Mouse (Mus musculus) neural tube, embryonic 13.5 days (tissue): ENCODE measurements around the gene Npas3. TPM values are rescaled to one million over a fixed set of nuclear protein-coding genes. Genes with fewer than 3 reads are reported as not detected.

Experiments
- ATAC-seq: fragments of 200-750 bp; cut with Nextera tagmentation; 2 replicates; pipeline ENCODE4 v1.8.0; 2017; ENCODE audit warnings: low read depth, mild to moderate bottlenecking, moderate TSS enrichment, moderate library complexity
- H3K27ac ChIP-seq: fragments of 300-500 bp; sonication (generic); replicated peaks from 2 replicates; pipeline ENCODE4 v1.5.1; 2015; ENCODE audit warnings: moderate library complexity, mild to moderate bottlenecking, inconsistent platforms
- H3K27me3 ChIP-seq: fragments of 300-500 bp; sonication (generic); 2 replicates; pipeline ENCODE4 v1.6.1; 2015; ENCODE audit warnings: mild to moderate bottlenecking, inconsistent platforms
- H3K36me3 ChIP-seq: fragments of 300-500 bp; sonication (generic); 2 replicates; pipeline ENCODE4 v1.6.1; 2015; ENCODE audit warnings: mild to moderate bottlenecking, inconsistent platforms
- H3K4me1 ChIP-seq: fragments of 300-500 bp; sonication (generic); replicated peaks from 2 replicates; pipeline ENCODE4 v1.6.1; 2015; ENCODE audit warnings: inconsistent platforms
- H3K4me2 ChIP-seq: fragments of 300-500 bp; sonication (generic); 2 replicates; pipeline ENCODE4 v1.6.1; 2015; ENCODE audit warnings: inconsistent platforms, mild to moderate bottlenecking, moderate library complexity
- H3K4me3 ChIP-seq: fragments of 300-500 bp; sonication (generic); 2 replicates; pipeline ENCODE4 v1.5.1; 2015; ENCODE audit warnings: mild to moderate bottlenecking, inconsistent platforms
- H3K9ac ChIP-seq: fragments of 300-500 bp; sonication (generic); 2 replicates; pipeline ENCODE4 v1.6.1; 2015; ENCODE audit warnings: moderate library complexity, mild to moderate bottlenecking, inconsistent platforms
- H3K9me3 ChIP-seq: fragments of 300-500 bp; sonication (generic); 2 replicates; pipeline ENCODE4 v1.6.1; 2016; ENCODE audit warnings: inconsistent platforms
- WGBS: fragments of 180-500 bp; shearing (Covaris S2); methylation state at CpG from one replicate; pipeline ENCODE4 v1.1.7; 2015; 5-methylcytosine and 5-hydroxymethylcytosine counted together
- polyA plus RNA-seq: library from polyadenylated mRNA; unstranded; fragments of >200 nt; fragmentation: Nextera tagmentation; extraction: Ambion mirVana; gene quantifications from 2 replicates; pipeline ENCODE4 v1.2.1, GENCODE M21; 2015

Npas3 gene
- polyA plus RNA-seq, 1 experiment from 2014 or later: 21.8 TPM

DNA sequence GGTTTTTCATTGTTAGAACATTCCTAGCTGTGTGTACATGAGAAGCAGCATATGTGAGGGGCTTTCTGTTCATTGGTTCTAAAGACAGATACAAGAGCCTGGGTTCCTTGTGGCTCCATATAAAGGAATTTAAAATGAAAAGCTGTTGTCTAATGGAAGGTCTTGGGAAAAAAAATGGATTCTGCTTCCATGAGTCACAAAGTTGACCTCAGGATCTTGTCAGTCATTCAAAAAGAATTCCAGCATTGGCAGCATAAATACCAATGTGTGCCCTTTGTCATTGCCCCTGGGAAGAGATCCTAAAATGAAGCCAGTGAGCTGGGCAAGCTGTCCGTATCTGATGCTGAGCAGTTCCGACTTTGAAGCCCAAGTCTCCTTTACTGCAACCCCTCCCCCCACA lies 700.3 kb downstream of the Npas3 start:
- WGBS: 56% methylated on average over 2 of the region's 2 CpGs
- Histone ChIP-seq H3K4me3 (no peak overlapping the region), H3K4me1 (peaks cover 7% of the 10 kb centered on the region), H3K4me2 (no peak overlapping the region), H3K36me3 (no peaks in the 10 kb centered on the region), H3K27ac (no peak overlapping the region), H3K9me3 (no peaks in the 10 kb centered on the region), H3K27me3 (no peaks in the 10 kb centered on the region), H3K9ac (no peak overlapping the region)
- ATAC-seq: no peak

DNA sequence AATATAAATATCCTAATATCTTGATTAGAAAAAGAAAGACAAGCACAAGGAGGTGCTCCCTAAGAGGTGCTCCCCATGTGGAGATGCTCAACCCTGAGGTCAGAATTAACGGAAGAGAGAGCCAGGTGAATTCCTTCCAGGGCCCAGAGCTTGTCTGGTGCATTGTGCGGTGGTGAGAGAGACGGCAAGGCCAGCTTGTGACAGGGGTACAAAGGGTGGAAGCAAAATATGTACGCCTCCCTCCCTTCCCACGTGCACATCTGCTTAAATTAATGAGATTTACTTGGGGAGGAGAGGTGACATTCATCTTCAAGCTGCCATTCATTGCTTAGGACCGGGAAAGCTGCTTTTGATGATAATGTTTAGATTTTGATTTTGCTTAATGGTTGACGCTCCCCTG lies 713.5 kb downstream of the Npas3 start:
- WGBS: 37% methylated on average over 7 of the region's 7 CpGs
- H3K27me3 ChIP-seq: no peaks in the 10 kb centered on the region
- H3K4me2 ChIP-seq: no peak overlapping the region
- peaks cover 7% of the 10 kb centered on the region for H3K4me1 ChIP-seq
- ATAC-seq: no peak
- no peak overlapping the region for H3K9ac ChIP-seq
- no peaks in the 10 kb centered on the region for H3K36me3 ChIP-seq
- H3K4me3 ChIP-seq: no peak overlapping the region
- H3K9me3 ChIP-seq: no peaks in the 10 kb centered on the region
- no peak overlapping the region for H3K27ac ChIP-seq

DNA sequence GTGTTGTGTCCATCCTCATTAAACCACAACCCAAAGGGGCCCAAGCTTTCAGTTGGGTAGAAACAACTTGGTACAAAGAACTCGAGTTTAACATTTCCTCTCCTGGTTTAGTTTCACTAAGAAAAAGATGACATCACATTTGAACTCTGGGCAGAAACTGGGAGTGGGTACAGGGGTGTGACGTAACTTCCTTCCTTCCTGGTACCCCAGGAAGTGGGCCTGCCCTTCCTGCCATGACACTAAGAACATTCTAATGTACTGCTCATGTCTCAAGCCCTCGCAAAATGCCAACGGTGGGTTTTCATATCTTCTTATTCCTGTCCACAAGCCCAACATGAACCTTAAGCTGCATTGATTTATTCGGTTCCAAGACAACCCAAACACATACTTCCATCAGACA lies 715.1 kb downstream of the Npas3 start:
- H3K4me3 ChIP-seq: no peak overlapping the region
- no peaks in the 10 kb centered on the region for H3K36me3 ChIP-seq
- H3K9me3 ChIP-seq: no peaks in the 10 kb centered on the region
- no peaks in the 10 kb centered on the region for H3K27me3 ChIP-seq
- no peak for ATAC-seq
- H3K27ac ChIP-seq: no peak overlapping the region
- 87% methylated on average over 5 of the region's 5 CpGs for WGBS
- no peak overlapping the region for H3K4me2 ChIP-seq
- H3K9ac ChIP-seq: no peak overlapping the region
- peaks cover 7% of the 10 kb centered on the region for H3K4me1 ChIP-seq

DNA sequence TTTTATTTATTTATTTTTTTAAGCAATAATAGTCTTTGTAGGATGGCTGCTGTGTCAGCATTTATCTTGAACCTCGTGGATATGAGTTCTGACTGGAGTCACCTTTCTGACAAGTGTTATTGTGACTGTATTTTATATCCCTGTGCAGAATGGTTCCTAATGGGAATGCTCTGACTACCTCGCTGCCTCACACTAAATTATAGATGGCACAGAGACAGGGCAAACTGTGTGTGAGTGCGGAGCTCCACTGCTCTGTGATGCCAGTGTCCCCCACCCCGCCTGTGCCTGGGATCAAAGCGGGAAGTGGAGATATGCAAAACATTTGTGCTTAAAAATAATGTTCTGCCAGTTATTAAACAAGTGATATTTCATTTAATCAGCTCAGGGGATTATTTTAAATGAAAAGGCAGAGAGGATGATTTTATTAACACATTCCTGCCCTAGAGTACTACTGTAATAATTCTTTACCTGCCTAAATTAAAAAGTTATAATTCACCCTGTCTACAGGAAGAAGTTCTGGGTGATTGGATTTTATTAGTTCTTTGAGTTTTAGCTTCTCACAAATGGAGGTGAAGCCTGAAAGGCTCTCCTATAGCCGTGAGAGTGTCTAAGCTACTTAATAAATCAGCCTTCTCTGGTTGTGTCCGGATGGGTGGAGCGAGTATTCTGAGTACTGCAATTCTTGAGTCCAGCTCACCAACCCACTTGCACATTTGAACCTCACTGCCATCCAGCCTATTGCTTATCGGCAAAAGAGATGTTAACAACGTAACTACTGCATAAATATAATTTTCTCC lies 721.1 kb downstream of the Npas3 start:
- H3K4me1 ChIP-seq: peaks cover 16% of the 10 kb centered on the region
- H3K9ac ChIP-seq: no peak overlapping the region
- no peaks in the 10 kb centered on the region for H3K27me3 ChIP-seq
- no peak overlapping the region for H3K4me2 ChIP-seq
- H3K36me3 ChIP-seq: no peaks in the 10 kb centered on the region
- H3K4me3 ChIP-seq: no peak overlapping the region
- H3K27ac ChIP-seq: peak overlapping the region; percentile 54; the same call in 1 of the 2 replicates
- WGBS: 58% methylated on average over 10 of the region's 10 CpGs
- peak; percentile 81 for ATAC-seq
- H3K9me3 ChIP-seq: no peaks in the 10 kb centered on the region

DNA sequence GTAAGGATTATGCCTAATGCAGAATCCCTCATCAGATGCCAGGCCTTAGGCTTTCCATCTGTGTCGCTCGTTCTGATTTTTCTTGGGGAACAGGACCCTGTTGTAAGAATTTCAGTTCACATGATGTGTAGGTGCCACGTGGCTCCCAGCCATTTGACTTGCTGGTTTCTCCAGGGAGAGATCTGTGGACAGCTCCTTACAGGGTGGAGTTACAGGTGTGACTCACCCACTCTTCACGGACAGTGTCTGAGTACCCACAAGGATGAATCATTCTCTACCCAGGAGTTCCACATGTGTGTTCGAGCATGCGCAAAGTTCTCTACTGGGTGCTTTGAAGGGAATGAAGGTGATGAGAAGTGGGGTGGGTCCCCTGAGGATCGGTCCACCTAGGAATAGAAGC lies 722.2 kb downstream of the Npas3 start:
- H3K4me3 ChIP-seq: no peak overlapping the region
- H3K27ac ChIP-seq: no peak overlapping the region
- peaks cover 16% of the 10 kb centered on the region for H3K4me1 ChIP-seq
- WGBS: 92% methylated on average over 7 of the region's 7 CpGs
- ATAC-seq: no peak
- H3K9me3 ChIP-seq: no peaks in the 10 kb centered on the region
- H3K36me3 ChIP-seq: no peaks in the 10 kb centered on the region
- H3K4me2 ChIP-seq: no peak overlapping the region
- H3K9ac ChIP-seq: no peak overlapping the region
- H3K27me3 ChIP-seq: no peaks in the 10 kb centered on the region

DNA sequence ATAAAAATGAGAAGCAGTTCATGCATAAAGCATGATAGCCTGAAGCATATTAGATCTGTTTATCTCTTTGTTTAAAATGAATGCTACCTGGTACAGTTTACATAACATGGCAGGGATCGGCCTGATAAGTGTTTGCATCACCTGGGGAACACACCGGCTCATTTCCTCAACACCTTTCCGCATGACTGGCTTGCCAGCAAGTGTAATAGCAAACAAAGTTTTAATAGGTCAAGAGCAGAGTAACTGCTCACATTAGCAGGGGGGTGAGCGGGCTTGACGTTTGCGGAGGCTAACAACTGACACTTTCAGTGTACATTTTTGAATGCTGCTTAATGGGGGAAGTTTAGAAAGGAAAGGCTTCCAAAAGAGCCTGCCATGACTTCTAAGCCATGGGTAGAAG lies 724.9 kb downstream of the Npas3 start:
- Histone ChIP-seq H3K4me1 (peaks cover 33% of the 10 kb centered on the region), H3K27ac (no peak overlapping the region), H3K9me3 (no peaks in the 10 kb centered on the region), H3K4me3 (no peak overlapping the region), H3K36me3 (no peaks in the 10 kb centered on the region), H3K27me3 (no peaks in the 10 kb centered on the region), H3K9ac (no peak overlapping the region), H3K4me2 (no peak overlapping the region)
- 77% methylated on average over 6 of the region's 6 CpGs for WGBS
- no peak for ATAC-seq

DNA sequence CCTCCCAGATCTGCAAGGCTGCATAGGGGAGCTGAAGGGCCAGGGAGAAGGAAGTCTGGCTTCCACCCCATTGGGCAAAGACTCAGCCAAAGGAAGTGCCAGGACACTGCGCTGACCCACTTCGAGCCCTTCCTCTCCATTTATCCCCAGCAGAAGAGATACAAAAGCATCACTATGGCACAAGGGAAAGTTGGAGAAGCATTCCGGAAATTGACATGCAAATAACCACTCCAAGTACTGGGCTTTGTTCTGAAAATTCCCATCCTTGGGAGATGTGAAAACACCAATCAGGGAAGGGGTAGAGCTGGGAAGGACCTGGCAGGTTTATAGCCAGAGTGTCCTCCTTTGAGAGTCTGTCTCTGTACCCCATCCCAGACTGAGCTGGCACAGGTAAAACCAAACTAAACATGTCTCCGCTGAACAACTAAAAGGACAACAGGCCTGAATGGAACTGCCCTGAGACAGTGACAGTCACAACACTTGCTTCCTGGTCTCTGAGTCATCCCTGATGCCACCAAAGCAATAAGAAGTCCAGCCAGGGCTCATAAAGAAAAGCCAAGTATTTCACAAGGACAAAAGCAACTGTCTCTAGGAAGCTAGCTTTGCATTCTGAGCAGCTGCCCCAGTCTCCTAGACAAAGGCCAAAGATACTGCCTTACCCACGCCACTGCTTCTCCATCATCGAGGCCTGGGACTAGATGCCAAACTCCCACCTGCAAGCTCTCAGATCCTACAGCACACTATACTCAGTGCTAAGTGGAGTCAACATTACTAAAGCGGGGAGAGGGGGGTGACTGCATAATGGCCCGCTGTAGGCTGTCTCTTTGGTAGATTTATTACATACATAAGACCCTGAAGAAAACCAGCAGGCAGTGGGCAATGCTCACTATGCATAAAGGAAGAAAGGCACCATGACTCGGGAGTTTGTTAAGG lies 733.4 kb downstream of the Npas3 start:
- Histone ChIP-seq H3K9me3 (no peaks in the 10 kb centered on the region), H3K27me3 (no peaks in the 10 kb centered on the region), H3K4me3 (no peak overlapping the region), H3K9ac (no peak overlapping the region), H3K4me2 (no peak overlapping the region), H3K4me1 (peaks cover 49% of the 10 kb centered on the region), H3K27ac (peak overlapping the region; percentile 72), H3K36me3 (no peaks in the 10 kb centered on the region)
- 29% methylated on average over 9 of the region's 9 CpGs for WGBS
- peak; percentile 88 for ATAC-seq

DNA sequence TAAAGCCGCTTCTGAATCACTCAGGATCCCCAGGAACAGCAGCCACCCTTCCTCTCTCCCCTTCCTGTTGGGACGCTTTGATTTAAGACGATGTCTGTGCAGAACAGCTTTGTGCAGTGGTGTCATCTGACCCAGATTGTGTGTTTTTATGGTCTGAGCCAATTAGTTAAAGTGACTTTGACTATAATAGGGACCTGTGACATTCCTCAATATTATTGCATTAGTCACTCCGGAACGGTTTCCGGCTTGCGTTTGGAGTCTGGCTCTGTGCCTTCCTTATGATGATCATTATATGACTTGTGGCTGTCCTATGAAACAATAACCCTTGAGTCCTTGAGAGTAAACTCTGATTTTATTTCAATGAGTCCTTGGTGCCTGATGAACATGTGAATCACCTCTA lies 735.5 kb downstream of the Npas3 start:
- Histone ChIP-seq H3K27ac (no peak overlapping the region), H3K4me2 (no peak overlapping the region), H3K36me3 (no peaks in the 10 kb centered on the region), H3K4me3 (no peak overlapping the region), H3K9ac (no peak overlapping the region), H3K27me3 (no peaks in the 10 kb centered on the region), H3K9me3 (no peaks in the 10 kb centered on the region), H3K4me1 (peaks cover 42% of the 10 kb centered on the region)
- 67% methylated on average over 7 of the region's 7 CpGs for WGBS
- ATAC-seq: no peak

DNA sequence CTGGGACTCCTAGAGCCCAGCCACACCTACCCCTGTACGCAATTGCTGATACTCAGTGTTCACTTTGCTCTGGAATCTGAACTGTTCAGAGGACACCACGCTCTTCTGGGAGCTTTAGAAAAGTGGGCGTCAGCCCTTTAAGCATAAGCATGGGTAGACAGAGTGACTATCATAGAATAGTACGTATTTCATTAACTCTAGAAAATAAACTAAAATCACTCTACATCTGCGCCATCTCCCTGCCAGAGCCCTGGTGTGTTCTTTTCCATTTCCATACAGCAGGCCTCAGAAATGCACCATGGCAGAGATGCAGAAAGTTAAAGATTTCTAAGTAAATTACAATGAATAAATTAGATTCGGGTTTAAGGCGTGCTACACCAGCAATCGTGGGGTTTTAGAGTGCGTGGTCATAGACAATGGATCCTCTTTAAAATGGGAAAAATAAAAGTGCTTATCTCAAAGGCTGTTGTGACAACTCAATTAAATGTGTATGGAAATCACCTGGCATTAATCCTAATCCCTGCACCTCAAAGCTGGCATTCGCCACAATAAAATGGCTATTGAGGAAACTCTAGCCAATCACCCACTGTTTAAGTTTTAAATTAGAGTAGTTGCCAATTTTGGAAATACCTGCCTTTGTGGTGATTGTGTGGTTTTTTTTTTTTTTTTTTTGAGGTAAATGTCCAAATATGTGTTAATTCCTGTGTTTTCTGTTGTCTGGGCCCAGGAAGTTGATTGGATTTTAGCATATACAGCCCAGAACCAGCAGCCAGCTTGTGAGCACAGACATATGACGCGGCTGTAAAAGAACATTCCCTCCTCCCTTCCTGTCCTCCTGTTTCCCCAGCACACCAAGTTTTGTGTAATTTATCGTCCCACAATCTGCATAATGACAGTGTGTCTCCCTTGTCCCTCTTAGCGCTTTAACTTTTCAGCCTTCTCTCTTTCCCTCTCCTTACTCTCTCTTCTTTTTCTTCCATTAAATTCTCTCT lies 737.7 kb downstream of the Npas3 start:
- Histone ChIP-seq H3K9me3 (no peaks in the 10 kb centered on the region), H3K36me3 (no peaks in the 10 kb centered on the region), H3K27ac (no peak overlapping the region), H3K4me1 (peaks cover 42% of the 10 kb centered on the region), H3K4me2 (no peak overlapping the region), H3K9ac (no peak overlapping the region), H3K27me3 (no peaks in the 10 kb centered on the region), H3K4me3 (no peak overlapping the region)
- WGBS: 69% methylated on average over 14 of the region's 14 CpGs
- ATAC-seq: no peak

DNA sequence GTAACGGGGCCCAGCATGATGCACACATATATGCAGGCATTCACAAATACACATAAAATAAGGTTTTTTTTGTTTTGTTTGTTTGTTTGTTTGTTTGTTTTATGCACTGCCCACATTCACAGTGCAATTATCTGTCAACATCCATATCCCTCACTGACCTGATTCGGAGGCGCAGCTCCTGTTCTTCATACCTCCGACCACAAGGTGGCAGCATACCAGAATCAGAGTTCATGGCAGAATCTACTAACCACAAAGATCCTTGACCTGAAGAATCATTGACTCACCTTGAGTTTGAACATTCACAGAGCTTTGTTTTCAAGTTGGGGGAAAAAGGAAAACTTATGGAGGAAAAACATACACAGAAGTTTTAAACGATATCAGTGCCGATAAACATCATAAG lies 743.9 kb downstream of the Npas3 start:
- WGBS: 98% methylated on average over 6 of the region's 6 CpGs
- no peak for ATAC-seq

DNA sequence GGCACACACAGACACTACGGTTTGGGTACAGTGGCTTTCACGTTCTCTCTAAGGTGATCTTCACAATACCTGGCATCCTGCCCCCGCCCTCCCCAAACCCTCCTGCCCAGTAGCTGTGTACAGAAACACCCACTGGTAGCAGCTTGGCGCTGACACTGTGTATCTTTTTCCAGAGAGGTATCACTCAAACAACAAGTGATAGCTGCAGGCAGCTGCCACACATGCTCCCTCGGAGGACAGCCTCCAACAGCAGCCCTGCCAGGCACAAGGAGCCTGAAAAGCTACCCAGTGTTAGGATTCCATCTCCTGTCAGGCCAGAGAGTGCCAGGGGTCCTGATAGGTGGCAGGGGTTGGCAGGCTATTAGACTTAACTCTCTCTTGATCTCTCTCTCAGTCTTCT lies 747.2 kb downstream of the Npas3 start:
- ATAC-seq: no peak
- Histone ChIP-seq H3K9me3 (no peaks in the 10 kb centered on the region), H3K9ac (no peak overlapping the region), H3K4me3 (no peak overlapping the region), H3K4me1 (peaks cover 17% of the 10 kb centered on the region; the same call in 1 of the 2 replicates), H3K36me3 (no peaks in the 10 kb centered on the region), H3K4me2 (no peak overlapping the region), H3K27me3 (no peaks in the 10 kb centered on the region), H3K27ac (no peak overlapping the region)
- 76% methylated on average over 5 of the region's 5 CpGs for WGBS

More for the DNA sequence above, 743.9 kb downstream of the Npas3 start:
- H3K9ac ChIP-seq: no peak overlapping the region
- no peak overlapping the region for H3K27ac ChIP-seq
- H3K36me3 ChIP-seq: no peaks in the 10 kb centered on the region
- peaks cover 17% of the 10 kb centered on the region; the same call in 1 of the 2 replicates for H3K4me1 ChIP-seq
- H3K4me2 ChIP-seq: no peak overlapping the region
- no peaks in the 10 kb centered on the region for H3K9me3 ChIP-seq
- H3K4me3 ChIP-seq: no peak overlapping the region
- no peaks in the 10 kb centered on the region for H3K27me3 ChIP-seq
